Mouse (Mus musculus) kidney, postnatal 4 days (tissue): Measurements from ENCODE around the gene Foxo3.

Source experiments
- DNase-seq, 2 experiments: peaks; one replicate each; pipeline ENCODE4 v3.0.0; 2021; ENCODE audit warnings: mixed read lengths in 2 of 2

The Foxo3 gene

GRCm38 (mm10) chr10:42275401-42275870, 1.1 kb downstream of the Foxo3 start:
- DNase-seq: peak in 1 of 2 experiments; percentile 79

DNA sequence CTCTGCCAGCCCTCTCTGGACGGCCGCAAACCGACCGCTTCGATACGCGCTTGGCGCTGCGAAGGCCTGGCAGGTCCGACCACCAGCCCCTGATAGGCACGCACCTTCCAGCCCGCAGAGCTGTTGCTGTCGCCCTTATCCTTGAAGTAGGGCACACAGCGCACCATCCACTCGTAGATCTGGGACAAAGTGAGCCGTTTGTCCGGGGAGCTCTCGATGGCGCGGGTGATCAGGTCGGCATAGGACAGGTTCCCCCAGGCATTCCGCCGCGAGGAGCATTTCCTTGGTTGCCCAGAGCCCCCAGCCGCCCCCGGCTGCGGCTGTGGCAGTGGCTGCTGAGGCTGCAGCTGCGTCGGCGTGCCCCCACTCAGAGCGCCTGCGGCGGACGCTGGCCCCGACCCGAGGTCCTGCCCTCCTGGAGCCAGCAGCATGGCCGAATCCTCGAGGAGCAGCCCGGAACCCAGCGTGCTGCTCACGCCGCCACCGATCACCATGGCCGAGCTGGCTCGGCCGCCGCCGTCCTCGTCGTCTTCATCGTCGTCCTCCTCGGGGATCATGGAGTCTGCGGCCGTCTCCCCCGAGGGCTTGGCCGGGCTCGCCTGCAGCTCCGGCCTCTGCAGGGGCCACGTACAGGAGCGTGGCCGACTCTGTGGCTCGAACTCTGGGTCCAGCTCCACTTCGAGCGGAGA, 1.7 kb downstream of the Foxo3 start:
- peak; percentile 64 to 67 for DNase-seq

DNA sequence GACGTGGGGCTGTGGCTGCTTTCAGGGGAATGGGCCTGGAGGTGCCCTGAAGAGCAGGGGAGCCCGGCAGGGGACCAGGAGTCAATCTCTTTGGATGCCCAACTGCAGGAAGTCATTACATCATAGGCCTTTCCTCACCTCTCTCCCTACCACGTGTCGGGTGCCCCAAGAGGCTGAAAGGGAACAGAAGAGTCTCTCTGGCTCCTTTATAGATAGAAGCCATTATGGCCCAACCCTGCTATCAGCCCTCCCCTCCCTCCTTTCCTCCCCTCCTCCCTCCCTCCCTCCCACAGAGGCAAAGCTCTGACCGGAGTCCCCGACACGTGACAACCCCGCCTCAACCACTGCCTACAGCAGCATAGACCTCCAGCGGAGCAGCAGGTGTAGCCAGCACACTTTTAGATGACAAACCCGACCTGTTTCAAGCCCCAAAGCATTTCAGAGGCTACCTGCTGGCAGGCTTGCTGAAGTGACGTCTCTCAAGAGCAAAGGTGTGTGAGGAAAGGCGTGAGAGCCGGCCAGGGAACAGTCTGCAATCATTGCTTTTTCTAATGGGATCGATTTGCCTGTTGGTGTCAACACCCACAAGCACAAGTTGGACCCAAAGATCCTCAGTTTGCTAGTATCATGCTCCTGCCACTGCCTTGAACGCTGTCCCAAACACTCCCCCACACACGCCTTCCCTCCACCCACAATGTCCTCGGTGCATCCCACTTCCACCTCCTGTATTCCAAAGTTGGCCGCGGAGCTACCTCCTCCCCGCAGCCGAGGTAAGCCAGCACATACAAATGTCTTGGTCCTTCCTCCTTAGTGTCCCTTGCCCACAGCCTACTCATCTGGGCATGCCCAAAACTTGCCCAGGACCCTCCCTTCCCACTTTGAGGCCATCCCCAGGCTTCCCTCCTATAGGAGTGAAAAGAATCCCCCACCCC, 2.5 kb downstream of the Foxo3 start:
- DNase-seq: peak; percentile 50 to 65

DNA sequence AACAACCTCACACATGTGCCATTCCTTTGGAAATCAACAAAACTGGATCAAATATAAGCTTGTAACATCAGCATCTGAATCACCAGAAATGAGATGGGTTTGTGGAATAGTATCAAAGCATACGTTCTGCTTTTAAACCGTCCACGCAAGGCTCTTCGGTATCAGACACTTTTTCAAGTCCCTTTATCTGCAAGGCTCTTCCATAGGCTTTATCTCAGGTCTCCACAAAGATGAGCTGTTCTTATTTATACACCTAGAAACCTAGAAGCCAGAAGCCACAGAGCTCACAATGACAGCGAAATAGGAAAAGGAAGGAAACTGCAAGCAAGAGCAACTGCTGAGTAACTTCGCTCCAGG, 3.2 kb downstream of the Foxo3 start:
- DNase-seq: no peak

GRCm38 (mm10) chr10:42271454-42272230, 4.9 kb downstream of the Foxo3 start:
- no peak for DNase-seq

GRCm38 (mm10) chr10:42270277-42271083, 6.1 kb downstream of the Foxo3 start:
- DNase-seq: no peak

- no peak for DNase-seq
These were observed 7.1 kb downstream of the Foxo3 start for GRCm38 (mm10) chr10:42269281-42270025.

DNA sequence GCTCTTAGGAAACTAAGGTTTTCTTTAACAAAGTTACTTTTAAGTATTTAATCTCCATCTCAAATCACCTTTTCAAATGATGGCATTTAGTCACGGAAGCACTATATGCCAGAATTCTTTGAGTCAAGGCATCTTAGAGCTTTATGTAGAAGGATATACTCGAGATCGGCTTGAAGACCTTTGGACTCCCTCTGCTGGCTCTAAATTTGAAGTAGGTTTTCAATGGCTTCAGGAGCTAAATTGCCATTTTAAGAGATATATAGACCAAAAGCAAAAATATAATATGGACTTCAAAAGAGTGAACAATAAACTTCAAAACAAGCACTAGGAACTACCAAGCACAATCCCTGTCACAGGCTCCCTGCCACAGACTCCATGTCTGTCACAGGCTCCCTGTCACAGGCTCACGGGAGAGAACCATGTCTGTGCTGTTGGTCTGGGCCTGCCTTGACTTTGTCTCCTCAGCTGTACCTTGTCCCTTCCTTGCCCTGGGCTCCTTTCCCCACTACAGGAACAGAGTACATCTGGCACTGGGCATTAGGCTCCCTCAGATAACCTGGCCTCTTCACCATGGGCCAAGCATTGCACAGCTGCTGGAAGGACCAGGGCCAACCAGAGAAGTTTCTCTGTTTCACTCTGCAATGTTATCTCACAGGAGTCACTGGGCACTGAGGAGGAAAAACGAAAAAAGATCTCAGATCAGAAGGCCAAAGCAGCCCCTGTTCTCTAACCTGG, 8.6 kb downstream of the Foxo3 start:
- DNase-seq: no peak

- no peak for DNase-seq
These were observed 11.4 kb downstream of the Foxo3 start for GRCm38 (mm10) chr10:42265021-42265689.

- DNase-seq: no peak
These were observed 12.4 kb downstream of the Foxo3 start for GRCm38 (mm10) chr10:42264195-42264594.

GRCm38 (mm10) chr10:42263701-42264100, 12.9 kb downstream of the Foxo3 start:
- DNase-seq: no peak

GRCm38 (mm10) chr10:42262061-42262460, 14.5 kb downstream of the Foxo3 start:
- DNase-seq: no peak

DNA sequence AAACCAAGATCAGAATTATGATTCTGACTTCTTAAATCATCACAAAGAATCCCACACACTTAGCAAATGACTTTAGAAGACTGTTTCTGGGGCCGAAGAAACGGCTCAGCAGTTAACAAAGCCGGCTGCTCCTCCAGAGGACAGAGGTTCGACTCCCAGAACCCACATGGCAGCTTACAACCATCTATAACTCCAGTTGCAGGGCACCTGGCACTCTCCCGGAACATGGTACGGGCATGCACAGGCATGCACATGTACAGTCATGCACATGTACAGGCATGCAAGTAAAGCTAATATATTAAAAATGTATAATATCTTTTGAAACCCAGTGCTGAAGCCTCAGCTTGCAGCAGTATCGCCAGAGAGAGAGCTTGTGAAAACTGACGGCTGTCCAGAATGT, 15.5 kb downstream of the Foxo3 start:
- DNase-seq: no peak

- no peak for DNase-seq
These were observed 16.0 kb downstream of the Foxo3 start for GRCm38 (mm10) chr10:42260523-42260922.

- no peak for DNase-seq
These were observed 17.0 kb downstream of the Foxo3 start for GRCm38 (mm10) chr10:42259602-42260001.

- no peak for DNase-seq
These were observed 18.6 kb downstream of the Foxo3 start for GRCm38 (mm10) chr10:42257985-42258384.

GRCm38 (mm10) chr10:42254788-42255187, 21.8 kb downstream of the Foxo3 start:
- DNase-seq: no peak

DNA sequence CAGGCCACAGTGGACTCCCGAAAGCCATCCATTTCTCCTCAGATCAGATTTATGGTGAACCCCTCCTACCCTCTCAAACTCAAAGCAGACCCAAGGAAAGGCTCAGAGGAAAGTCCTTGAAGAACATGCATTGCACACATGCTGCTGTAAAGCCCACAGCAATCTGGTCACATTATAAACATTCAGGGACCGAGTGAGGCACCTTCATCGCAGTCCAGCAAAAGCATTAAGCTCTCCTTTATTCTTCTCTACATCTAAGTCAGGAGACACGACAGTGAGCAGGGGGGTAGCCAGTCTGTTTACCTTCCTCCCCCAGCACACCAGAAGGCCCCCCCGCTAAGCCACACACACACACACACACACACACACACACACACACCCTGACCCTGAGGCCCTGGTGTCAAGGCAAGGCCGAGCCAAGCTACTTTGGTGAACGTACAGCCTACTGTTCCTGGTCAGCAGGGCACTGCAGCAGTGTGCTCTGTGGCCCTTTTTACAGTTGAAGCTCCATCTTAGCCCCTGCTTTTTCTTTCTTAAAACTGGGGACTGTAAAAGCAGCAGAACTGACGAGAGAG, 24.7 kb downstream of the Foxo3 start:
- DNase-seq: no peak

- DNase-seq: peak; percentile 26 to 57
These were observed 25.4 kb downstream of the Foxo3 start for GRCm38 (mm10) chr10:42251203-42251602.

DNA sequence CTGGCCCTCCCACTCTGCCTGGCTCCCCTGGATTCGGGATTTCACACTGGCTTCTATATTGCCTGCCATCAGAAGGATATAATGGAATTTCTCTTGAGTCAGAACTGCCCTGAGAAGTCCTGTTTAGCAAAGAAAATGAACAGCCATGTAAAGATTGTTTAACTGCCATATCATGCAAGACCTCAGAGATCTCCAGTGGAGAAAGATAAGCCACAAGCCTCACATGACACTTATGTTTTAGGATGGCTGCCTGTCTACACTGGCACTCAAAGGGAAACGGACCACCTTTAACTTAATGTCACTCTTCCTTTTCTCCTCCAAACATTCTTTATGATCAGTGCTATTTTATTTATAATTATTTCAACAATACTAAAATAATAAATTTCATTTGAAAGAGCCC, 26.6 kb downstream of the Foxo3 start:
- DNase-seq: no peak
